Mouse (Mus musculus) frontal cortex, postnatal 10 days (tissue): Measurements from ENCODE around the gene A230050P20Rik.

Experiments
- DNase-seq, 2 experiments: peaks; one replicate each; pipeline ENCODE4 v3.0.0; 2022; ENCODE audit warnings: low spot score in 2 of 2, mixed read lengths in 1 of 2

Gene A230050P20Rik

DNA sequence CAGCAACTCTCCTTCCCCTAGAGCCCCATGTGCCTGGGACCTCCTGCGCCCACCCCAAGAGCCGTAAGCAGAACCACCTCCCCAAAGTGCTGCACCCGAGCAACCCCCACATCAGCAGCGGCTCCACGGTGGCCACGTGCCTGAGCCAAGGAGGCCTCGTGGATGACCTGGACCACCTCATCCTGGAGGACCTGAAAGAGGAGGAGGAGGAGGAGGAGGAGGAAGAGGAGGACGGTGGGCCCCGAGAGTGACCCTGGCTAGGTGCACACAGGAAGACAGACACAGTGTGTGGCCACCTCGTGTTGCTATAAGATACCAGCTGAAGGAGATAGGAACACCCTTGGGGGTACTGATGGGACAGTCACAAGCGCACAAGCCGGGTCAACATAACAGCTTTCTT, 5.1 kb downstream of the A230050P20Rik start:
- DNase-seq: no peak

DNA sequence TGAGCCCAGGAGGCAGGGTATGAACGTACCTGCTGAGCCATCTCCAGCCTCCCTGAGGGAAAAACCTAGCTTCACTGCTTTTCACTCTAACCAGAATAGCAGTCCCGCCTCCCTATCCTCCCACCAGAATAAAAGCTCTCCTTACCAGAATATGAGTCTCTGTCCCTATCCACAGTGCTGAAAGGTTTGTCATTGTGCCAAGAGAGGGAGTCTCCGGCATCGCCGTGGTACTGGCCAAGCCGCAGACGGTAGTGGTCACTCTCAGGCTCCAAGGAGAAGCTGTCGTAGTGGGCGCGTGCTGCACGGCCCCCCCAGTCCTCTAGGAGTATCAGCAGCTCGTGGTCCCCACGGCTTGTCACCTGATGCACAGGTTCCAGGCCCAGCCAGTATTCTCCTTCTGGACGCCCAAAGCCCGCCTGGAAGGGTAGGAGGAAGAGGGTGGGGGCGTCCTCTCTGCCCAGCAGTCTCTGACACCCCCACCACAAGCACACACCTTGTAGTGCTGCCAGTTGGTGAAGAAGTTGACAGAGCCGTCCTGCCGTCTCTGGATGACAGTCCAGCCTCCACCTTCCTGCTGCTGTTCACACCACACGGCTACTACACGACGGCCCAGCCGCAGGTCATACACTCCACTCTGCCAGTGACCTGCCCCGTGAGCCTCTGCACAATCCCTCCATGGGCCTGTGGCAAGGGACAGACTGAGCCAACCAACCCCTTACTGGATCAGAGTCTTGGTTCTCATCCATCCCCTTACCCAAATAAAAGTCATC, 6.8 kb downstream of the A230050P20Rik start:
- no peak for DNase-seq

DNA sequence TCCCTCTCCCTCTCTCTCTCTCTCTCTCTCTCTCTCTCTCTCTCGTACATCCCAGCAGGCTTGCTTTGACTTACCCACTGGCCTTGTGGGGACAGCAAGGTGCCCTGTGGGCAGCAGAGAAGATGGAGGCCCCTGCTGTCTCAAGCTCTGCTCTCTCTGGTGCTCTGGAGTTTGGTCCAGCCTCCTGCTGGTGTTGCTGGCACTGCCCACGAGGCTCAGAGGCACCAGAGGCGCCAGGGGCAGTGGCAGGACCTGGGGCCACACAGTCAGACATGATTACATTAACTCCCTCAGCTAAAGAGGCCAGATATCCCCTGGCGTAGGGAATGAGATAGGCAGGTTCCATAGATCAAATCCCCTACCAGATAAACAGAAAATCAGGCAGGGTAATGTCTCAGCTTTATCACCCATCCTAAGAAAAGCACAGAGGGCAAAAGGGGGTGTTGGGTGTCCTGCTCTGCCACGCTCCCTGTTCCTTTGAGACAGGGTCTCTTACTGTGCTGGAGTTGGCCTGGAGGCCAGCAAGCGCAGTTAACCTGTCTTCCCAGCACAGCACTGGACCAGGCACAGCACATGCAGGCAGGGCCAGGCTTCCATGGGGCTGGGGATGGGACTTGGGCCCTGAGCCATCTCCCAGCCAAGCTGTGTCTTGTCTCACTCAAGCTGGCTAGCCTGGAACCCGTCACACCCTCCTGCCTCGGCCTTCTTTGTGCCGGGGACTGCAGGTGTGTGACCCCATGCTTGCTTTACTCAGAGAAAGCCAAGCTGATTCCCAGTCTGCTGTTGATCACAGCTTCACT, 8.1 kb downstream of the A230050P20Rik start:
- DNase-seq: no peak

DNA sequence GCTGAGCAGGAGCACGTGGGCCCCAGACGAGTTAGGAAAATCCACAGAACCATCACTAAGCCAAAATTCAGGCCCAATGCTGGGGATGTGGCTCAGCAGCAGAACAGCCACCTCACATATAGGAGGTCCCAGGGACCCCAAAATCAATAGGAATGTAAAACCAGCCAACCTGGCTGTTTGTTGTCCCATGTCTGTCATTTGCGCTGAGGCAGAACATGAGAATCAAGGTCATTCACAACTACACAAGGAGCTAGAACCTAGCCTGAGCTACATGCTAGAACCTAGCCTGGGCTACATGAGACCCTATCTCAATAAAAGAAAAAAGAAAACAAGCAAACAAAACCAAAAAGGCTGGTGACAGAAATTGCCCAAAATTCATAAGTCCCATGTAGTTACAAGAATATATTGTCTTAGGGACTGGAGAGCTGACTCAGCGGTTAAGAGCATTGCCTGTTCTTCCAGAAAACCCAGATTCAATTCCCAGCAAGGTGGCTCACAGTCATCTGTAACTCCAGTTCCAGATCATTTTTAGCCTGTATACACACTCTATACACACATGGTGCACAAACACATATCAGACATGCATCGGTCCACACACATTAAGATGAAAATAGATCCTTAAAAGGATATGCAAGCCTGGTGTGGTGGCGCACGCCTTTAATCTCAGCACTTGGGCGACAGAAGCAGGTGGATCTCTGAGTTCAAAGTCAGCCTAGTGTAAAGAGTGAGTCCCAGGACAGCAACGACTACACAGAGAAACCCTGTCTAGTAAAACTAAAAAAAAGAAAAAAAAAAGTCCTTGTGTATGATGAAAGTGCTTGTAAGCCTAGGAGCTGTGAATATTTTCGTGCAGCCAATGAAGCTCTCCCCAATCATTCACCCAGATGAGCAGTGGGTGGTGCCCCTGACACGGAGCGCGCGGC, 8.9 kb downstream of the A230050P20Rik start:
- DNase-seq: no peak

DNA sequence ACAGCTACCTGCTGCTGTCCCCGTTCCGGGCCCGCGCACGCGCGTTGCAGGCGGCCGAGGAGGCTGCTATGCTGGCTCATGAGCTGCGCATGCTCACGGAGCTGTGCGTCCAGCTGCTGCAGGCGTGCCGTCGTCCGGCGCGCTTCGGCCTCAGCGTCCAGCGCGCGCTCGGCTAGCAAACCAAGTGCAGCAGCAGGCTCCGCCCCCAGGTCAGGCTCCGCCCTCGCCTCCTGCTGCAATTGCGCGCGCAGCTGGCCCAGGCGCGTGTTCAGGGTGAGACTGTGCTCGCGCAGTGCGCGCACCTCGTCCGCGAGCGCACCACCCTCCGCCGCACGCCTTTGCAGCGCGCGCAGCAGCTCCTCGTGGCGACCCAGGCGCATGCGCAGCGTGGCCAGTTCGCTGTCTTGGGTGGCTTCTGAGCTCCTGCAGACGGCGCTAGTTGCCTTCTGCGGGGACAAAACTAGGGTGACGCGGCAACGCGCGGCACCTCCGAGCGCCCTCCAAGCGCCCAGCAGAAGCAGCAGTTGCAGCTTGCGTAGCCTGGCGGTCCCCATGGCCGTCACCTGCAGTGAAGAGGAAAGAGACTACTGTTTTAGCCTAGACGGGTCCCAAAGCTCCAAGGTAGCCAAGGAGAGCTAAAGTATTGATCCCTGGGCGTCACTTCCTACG, 9.7 kb downstream of the A230050P20Rik start:
- peak; percentile 99 to 100 for DNase-seq

DNA sequence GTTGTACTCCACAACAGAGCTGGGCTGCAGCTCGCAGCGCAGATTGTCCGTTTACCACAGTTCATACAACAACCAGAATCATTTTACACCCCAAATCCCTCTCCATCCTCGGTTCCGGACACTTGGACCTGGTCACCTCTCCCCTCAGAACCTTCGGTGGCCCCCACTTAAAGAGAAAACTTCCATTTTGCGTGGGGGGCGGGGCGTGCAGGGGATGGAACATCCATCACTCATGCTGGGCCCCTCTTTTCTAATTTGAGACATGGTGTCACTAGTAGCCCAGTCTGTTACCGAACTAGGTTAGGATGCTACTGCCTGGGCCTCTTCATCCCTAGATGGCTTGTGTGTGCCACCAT, 10.2 kb downstream of the A230050P20Rik start:
- DNase-seq: no peak

DNA sequence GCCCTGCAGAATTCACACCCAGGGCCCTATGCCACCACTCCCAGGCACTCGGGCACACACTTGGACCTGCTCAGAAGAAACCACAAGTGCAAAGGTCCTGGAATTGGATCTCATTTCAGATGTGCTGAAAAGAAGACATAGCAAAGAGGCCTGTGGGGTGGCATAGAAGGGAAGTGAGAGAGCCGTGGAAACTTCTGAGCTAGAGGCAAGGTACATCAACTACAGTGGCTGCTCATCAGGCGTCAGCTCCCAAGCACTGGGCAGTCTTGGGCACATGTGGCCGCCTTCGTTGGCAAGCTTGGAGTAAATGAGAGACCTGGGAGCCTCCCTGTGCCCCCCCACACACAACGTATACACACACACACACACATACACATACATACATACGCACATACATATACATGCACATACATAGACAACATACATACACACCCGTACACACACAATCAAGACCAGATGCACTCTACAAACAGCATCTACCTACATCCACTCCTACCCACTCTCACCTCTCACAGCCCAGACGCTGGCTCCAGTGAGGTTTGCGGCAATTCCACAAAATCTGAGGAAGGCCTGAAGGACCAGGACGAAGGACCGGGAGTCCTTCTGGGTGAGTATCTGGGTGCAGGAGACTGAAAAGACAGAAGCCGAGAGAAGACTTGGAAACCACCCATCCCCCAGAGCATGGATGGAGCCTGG, 10.8 kb downstream of the A230050P20Rik start, which contains the start of gene Angptl6:
TSS of gene Angptl6 (minus strand) at position 631 of the 696 bp plus-strand sequence.
- no peak for DNase-seq

DNA sequence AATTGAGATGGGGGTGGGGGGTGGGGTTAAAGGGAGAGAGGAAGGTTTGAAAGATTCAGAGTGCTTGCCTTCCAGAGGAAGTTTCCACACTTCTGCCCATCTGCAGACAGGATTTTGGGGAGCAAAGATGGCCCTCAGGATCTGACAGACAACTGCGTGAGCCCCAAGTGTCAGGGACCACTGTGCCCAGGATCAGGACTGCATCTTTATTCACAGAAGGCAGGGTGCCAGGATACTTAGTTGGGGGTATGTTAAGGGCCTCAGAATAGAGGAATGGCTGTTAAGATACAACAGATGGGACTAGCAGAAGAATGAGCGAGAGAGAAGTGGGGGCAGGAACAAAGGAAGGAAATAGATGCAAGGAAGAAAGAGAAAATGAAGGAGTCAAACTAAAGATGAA, 18.1 kb downstream of the A230050P20Rik start:
- DNase-seq: no peak

DNA sequence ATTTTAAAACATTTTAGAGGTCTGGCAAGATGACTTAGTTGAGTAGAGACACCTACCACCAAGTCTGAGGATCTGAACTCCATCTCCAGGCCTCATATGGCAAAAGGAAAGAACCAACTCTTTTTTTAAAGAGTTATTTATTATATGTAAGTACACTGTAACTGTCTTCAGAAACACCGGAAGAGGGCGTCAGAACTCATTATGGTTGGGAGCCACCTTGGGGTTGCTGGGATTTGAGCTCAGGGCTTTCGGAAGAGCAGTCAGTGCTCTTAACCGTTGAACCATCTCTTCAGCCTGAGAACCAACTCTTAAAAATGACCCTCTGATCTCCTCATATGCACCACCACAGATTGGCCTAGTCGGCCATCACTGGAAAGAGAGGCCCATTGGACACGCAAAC, 18.7 kb downstream of the A230050P20Rik start:
- DNase-seq: no peak

DNA sequence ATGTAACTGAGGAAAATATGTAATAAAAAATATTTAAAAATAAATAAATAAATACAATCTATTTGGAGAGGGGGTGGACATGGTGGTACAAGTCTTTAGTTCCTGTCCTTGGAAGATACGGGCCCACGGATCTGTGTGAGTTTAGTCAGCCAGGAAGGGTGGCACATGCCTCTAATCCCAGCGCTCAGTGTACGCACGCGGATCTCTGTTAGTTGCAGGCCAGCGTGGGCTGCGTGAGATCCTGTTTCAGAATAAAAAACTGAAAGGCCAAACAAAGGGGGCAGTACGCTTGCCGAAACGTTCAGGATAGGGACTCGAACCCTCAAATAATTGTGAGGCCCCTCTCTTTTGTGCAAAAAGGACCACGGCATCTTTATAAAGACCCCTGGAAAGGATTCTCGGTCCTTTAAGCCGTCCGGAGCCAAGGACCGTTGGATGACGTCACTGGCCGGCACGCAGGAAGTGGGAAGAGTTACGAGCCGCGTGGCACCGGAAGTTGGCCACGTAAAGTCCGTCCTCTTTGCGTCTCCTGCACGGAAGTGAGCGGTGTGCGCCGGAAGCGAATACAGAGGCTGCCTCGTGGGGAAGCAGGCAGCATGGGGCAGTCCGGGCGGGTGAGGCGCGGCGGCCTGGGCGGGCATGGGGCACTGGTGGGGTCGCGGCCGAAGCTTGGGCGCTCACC, 19.4 kb downstream of the A230050P20Rik start, which contains the start of gene Ppan:
TSS of gene Ppan (plus strand) at position 472 of the 682 bp plus-strand sequence.
- peak; percentile 91 to 96 for DNase-seq

DNA sequence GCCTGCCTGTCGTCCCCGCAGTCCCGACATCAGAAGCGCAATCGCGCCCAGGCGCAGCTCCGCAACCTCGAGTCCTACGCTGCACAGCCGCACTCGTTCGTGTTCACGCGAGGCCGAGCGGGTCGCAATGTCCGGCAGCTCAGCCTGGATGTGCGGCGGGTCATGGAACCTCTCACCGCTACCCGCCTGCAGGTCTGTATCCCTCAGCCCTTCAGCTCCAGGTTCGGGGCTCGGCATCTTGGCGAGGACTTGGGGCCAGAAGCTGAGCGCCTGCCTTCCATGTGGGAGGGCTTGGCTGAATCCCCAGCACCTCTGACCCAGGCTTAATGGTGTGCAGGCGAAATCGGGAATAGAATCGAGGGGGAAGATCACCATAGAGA, 19.9 kb downstream of the A230050P20Rik start:
- DNase-seq: no peak

DNA sequence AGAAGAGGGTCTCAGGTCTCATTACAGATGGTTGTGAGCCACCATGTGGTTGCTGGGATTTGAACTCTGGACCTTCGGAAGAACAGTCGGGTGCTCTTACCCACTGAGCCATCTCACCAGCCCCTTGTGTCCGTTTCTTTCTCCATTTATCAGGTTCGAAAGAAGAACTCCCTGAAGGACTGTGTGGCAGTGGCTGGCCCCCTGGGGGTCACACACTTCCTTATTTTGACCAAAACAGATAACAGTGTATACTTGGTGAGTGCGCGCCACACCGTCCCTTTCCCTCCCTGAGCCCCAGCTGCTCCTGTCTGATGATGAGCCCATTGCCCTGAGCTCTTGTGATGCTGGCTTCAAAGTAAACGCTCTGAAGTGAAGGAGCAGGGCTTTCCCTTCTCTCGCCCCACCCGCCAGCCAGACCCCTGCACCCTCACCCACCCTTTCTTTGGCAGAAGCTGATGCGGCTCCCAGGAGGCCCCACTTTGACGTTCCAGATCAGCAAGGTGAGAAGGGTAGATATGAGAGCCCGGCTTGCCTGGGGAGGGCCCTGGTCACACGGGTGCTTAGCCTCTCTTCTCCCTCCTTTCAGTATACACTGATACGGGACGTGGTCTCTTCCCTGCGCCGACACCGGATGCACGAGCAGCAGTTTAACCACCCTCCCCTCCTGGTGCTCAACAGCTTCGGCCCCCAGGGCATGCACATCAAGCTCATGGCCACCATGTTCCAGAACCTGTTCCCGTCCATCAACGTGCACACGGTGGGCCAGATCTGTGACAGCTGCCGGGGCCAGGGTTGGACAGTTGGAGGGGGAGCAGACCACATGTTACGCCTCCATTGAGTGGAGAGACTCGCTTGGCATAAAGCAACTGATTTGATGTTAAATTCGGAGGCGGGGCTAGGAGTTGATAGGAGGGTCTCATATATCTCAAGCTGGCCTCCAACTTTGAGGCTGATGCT, 21.0 kb downstream of the A230050P20Rik start:
- no peak for DNase-seq

DNA sequence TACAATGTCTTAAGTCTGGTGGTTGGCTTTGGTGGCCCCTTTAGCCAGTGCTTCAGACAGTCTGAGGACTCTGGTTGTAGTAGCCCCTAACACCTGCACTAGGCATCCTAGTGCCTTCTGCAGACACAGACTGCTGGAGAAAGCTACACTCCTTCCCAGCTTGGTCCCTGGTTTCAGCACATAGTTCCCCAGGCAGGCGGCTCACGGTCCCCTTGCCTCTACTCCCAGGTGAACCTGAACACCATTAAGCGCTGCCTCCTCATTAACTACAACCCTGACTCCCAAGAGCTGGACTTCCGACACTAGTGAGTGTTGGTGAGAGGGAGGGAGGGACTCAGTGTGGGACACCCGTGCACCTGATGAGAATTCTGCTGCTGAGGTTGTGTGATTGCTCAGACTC, 22.0 kb downstream of the A230050P20Rik start:
- no peak for DNase-seq

DNA sequence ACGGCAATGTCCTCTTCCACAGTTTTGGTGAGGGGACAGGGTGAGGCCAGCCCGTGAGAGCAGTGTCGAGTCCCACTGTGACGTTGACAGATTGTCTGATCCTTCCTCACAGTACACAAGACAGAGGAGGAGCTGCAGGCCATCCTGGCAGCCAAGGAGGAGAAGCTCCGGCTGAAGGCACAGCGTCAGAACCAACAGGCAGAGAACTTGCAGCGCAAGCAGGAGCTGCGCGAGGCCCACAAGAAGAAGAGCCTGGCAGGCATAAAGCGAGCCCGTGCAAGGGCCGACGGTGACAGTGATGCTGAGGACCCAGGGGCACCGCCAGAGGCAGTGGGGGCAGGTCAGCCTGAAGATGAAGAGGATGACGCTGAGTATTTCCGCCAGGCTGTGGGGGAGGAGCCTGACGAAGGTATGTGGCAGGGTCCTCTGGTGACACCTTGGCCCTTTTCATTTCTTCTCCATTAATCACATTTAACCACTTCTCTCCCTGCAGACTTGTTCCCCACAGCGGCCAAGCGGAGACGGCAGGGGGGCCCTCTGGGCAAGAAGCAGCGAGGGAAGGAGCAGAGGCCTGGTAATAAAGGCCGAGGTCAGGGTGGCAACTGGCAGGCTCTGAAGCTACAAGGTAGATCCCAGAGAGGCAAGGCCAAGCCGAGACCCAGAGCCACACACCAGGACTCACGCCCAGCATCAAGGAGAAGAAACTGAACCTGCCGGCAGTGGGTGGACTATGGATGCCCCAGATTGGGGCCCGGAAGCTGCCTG, 23.1 kb downstream of the A230050P20Rik start:
- DNase-seq: peak in 1 of 2 experiments; percentile 8

DNA sequence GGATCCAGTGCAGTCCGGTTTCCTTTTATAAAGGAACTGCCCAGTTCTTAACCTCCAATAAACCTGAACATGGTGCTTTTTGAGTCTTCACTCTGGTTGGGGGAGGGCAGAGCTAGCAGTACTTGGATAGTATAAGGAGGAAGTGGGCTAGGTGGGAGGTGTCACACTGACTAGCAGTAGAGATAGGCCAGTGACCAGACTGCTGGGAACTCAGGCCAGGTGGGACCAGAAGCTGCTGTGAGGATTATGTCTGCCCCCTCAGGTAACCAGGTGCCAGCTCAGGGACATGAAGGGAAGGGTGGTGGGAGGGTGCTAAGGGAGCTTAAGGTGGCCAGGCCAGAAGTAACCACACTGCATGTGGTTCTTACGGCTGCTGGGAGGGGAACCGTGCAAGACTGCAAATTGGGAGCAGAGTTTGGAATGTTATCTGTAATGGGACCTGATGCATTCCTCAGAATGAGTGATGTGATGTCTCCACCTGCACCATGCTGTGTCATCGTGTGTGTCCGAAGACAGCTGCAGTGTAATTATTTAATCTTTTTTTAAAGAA, 23.7 kb downstream of the A230050P20Rik start:
- no peak for DNase-seq

DNA sequence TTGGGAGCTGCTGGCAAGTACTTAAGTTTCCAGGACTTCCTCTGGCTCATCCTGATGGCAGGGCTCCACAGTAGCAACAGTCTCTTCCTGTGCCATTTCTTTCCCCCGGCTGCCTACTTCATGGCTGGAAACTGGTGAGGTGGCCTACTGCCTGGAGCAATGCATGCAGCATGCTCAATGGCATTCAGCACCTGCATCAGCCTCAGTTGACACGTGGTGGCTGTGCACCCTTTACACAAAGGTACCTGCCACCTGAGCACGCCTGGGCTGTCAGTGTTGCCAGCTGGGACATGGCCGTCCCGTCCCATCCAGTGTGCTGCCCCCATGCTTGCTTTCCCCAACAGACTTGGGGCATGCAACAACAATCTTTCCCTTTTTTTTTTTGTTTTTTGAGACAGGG, 24.6 kb downstream of the A230050P20Rik start:
- peak in 1 of 2 experiments; percentile 10 for DNase-seq

DNA sequence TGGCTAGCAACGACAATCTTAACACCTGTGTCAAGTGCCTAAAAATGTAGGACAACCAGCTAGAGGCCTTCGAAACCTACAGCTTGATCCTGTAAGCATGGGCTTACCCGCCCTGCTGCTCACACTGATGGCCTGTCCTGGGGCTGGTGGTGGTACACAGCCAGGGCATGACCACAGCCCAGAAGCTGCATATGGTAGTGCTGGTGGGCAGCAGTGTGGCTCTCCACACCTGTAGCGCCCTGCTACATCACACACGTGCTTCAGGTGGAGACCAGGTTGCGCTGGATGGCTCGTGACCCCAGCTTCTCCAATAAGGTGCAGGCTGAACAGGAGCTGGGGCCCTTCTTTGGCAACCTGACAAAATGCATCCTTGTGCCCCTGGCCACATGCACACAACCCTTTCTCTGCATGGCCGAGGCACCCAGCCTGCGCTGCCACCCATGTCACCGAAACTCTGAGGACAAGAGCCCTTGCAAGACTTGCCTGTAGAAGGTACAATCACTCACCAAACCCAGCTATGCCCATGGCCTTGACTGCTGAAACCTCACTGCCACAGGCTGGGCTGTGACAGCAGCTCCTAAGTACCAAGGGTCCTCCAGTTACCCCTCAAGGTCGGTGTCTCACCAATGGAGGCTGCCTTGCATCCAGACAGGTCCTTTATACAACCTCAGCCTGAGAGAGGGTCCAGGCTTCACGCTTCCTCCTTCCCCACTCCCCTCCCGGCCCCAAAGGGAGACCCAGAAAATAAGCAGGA, 25.3 kb downstream of the A230050P20Rik start:
- peak in 1 of 2 experiments; percentile 10 for DNase-seq
